Mouse (Mus musculus): ENCODE results near the gene Gjd3.
"Not testable (repeated sequence)": the region's sequence is repeated elsewhere in the genome, so short reads cannot be mapped to it uniquely, and the experiment has no call there.

Gjd3 gene

DNA sequence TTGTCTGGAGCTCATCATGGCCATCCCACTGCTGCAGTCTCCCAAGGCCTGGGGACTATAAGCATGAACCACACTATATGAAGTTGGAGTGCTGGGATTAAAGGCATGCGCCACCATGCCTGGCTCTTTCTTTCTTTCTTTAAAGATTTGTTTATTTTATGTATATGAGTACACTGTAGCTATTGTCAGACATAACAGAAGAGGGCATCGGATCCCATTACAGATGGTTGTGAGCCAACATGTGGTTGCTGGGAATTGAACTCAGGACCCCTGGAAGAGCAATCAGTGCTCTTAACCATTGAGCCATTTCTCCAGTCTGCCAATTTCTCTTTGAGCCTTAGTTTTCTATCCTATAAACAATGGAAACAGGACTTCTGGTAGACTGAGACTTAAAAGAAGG is 49.0 kb downstream of the Gjd3 start:
- not testable (repeated sequence) for DNase-seq (ENCODE audit: low read depth, low spot score)

DNA sequence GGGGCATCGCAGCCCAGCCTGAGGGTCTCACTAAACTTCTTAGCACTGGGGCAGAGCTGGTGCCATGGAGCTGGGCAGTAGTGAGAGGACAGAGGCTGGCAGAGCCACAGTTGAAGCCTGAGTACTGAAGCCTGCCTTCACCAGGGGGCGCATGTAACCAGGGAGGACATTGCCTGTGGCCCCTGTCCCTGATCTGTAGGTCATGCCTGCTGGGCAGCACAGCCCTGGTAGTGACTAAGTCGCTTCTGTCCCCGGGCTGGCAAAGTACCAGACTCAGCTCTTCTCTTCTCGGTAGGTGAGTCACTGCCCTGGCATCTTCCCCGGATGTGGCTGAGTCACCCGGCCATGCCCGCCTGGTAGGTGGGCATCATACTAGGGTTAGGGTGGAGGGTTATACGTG is 49.7 kb downstream of the Gjd3 start:
- peak; percentile 97 for DNase-seq (ENCODE audit: low read depth, low spot score)

DNA sequence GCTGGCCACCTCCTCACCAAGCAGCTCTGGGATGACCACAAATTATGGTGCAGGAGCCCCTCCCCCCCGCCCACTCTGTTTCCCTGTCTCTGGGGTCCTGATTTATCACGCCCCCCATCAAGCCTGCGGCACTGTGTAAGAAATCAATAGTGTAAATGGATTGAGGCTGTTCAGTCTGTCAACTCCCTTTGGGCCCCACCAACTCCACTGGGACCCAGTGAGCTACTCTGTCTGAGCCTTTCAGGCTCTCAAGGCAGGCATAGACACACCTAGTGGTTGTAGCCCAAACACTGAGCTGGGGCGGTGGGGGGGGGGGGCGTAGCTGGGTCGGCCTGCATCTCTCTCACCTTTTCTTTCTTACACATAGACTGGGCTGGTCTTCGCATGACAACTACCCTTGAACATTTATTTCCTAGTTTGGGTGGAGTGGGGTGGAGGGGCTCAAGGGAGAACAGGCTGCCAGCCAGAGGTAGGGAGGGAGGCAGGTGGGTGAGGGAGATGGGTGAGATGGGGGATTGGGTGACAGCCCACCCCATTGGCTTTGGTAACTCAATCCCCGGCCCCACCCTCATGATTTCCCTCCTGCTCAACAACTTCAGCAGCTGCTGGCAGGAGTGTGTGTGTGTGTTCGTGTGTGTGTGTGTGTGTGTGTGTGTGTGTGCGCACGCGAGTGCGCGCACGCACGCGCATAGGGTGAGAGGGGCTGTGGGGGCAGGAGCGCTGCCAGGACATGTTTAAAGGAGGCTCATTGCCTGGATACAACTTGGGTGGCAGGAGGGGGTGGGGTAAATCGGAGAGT is 50.3 kb downstream of the Gjd3 start:
- DNase-seq (ENCODE audit: low read depth, low spot score), result no peak
